Mouse (Mus musculus) thymus, adult 2 months (tissue): ENCODE measurements around the gene Hs6st1.

ENCODE experiments used
- CTCF ChIP-seq: fragments of 200-500 bp; IDR thresholded peaks from 2 replicates; pipeline ENCODE4 v1.5.1; 2012; ENCODE audit warnings: mild to moderate bottlenecking, control low read depth, low read length, moderate library complexity, borderline replicate concordance; ENCODE audit not compliant: control insufficient read depth, poor library complexity, insufficient read depth; ENCODE audit errors: extremely low read depth
- POLR2A ChIP-seq: fragments of 200-500 bp; IDR thresholded peaks from 2 replicates; pipeline ENCODE4 v1.6.1; 2012; ENCODE audit warnings: mild to moderate bottlenecking, low read length, control low read depth, moderate library complexity; ENCODE audit not compliant: control insufficient read depth, poor library complexity, insufficient read depth; ENCODE audit errors: extremely low read depth

GRCm38 (mm10) chr1:36074197-36074596, 6.0 kb downstream of the Hs6st1 start:
- TF ChIP-seq POLR2A (no peak), CTCF (no peak)
